Mouse (Mus musculus): Measurements from ENCODE around the gene Plxna4.

DNA sequence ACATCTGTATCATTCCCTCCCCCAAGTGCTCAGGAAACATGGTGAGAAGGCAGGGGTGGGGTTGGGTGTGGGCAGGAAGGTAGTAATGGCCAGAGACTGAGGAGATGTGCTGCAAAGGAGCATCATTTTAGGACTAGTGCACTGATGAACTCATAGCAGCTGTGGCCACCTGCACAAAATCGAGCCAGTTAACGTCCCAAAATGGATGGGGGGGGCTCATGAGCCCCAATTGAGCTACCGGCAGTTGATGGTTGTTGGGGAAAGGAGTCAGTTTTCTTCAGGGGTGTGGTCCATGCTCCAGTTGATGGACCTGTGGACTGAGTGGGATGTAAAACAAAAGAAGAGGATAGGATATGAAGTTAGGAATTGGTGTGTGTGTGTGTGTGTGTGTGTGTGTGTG, 448.5 kb downstream of the Plxna4 start:
- no peak for TF ChIP-seq EP300 (IDR thresholded peaks at IDR 0.05)
- no peak for TF ChIP-seq CTCF (IDR thresholded peaks at IDR 0.05)
